Mouse (Mus musculus) right cerebral cortex, postnatal 14 days (tissue): ENCODE measurements at regions not wholly inside any gene's neighbourhood (a gene's known extent, or its start where the extent isn't known, plus 50 kb on each side); places are given as distances from the start of the nearest gene placed in this dataset.

ENCODE experiments used
- DNase-seq: peaks from one replicate; pipeline ENCODE4 v3.0.0; 2022

GRCm38 (mm10) chr17:61960837-61961236 lies 920.3 kb downstream of the Efna5 start:
- peak; percentile 19 for DNase-seq

- DNase-seq, result no peak
Measured at GRCm38 (mm10) chr17:61960017-61960813, 920.9 kb downstream of the Efna5 start.

GRCm38 (mm10) chr17:61917766-61918165 lies 963.4 kb downstream of the Efna5 start:
- DNase-seq, result no peak

GRCm38 (mm10) chr17:61902898-61903297 lies 978.2 kb downstream of the Efna5 start:
- no peak for DNase-seq

DNA sequence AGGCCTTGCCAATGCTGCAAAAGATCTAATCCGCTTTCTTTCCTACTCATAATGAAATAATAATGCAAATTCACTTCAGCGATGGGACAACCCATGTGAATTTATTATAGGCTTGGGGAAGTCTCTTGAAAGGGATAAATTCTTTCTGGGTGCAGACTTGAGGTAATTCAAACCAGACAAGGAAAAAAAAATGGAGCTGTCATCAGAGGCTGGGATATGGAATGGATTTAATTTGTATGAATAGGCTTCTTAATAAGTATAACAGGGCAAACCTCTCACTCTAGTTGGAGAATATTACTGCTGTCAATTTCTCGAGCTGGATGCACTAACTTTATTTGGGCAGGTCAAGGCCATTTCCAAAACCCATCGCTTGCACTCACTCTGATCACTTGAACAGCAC lies 990.5 kb downstream of the Efna5 start:
- DNase-seq, result no peak

DNA sequence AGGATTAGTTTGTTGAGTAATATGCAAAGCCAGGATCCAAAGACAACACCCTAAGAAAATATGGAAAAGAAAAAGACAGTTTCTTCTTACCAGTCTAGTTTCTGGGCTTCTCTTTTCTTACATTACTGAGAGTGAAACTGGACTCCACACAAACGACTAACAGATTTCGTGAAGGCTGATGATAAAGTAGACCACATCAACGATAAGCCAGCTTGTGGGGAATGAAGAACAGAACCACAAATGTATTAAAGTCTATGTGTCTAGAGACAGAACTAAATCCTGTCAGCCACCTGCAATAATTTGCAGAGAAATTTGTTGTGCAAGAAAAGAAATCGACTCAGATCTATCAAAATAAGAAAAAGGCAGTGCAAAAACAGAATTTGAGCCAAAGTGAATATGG lies 1015.0 kb downstream of the Efna5 start:
- DNase-seq, result no peak

DNA sequence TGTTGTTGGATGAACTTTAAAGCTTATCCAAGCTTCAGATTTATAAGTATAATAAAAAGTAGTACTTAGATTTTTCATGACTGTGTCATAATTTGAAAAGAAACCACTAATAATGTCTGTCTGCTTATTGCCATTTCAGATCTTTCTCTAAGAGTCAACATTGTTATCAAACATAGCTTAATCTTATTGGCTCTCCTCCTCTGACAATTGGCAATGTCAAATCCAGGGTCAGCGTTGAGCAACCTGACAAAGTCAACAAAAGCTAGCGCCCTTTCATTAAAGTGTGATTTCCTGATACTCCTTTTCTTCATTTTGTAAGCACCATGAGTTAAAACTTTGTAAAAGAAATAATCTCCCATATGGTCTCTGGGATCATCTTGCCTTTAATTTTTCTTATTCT lies 1018.7 kb downstream of the Efna5 start:
- DNase-seq, result no peak

- DNase-seq, result no peak
Measured at GRCm38 (mm10) chr17:61837555-61837954, 1043.6 kb downstream of the Efna5 start.

GRCm38 (mm10) chr17:61815490-61815889 lies 1065.6 kb downstream of the Efna5 start:
- no peak for DNase-seq

GRCm38 (mm10) chr17:61768361-61768760 lies 1112.8 kb downstream of the Efna5 start:
- DNase-seq, result no peak

- DNase-seq, result no peak
Measured at GRCm38 (mm10) chr17:61765143-61765542, 1116.0 kb downstream of the Efna5 start.
